Mouse (Mus musculus): ENCODE results near the gene H3f3a. TPM values are rescaled to one million over a fixed set of nuclear protein-coding genes. Genes with fewer than 3 reads are reported as not detected.

H3f3a gene
- total and polyA plus RNA-seq, 2 experiments from 2014 or later: 1,334 to 1,977 TPM

DNA sequence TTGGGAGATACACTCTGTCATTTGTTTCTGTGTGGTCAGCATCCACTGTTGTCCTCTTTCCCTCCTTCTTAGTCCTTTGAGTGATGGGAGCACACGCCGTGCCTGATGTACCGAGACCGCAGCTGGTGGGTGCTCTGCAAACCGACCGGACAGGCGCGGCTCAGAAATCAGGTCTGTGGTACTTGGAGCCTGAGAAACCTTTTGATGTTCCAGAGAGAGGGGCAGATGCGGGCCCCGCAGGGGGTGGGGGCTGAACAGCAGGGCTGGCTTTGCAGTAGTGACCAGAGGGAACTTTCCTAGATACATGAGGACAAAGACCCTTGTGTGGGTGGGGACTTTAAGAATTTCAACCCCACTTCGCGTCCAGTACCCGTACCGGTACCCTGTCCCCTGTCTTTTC, 50.4 kb downstream of the H3f3a start:
- H3K4me2 ChIP-seq (ENCODE audit: low read depth, low read length): peak overlapping the region; percentile 92
- WGBS: 5% methylated on average over 14 of the region's 14 CpGs
- H3K27me3 ChIP-seq (ENCODE audit: insufficient read depth, low read length): no peaks in the 10 kb centered on the region
- no peaks in the 10 kb centered on the region for H3K36me3 ChIP-seq (ENCODE audit: insufficient read depth, low read length)
- DNase-seq (ENCODE audit: low spot score) (peak; percentile 47), ATAC-seq (peak; percentile 36)
- no peaks in the 10 kb centered on the region for H3K9me3 ChIP-seq (ENCODE audit: low read length)
- 0 out of 2 replicates have a peak, but pooled peaks cover 13% of the 10 kb centered on the region for H3K4me1 ChIP-seq (ENCODE audit: insufficient read depth, low read length)
- peak overlapping the region; percentile 49 for H3K9ac ChIP-seq (replicated peaks; ENCODE audit: low read length)
- peak overlapping the region; percentile 43 for H3K4me3 ChIP-seq (ENCODE audit: low read length)
- H3K27ac ChIP-seq: peak overlapping the region; percentile 56; the same call in 1 of the 2 replicates
- TF ChIP-seq CTCF (IDR thresholded peaks at IDR 0.05; ENCODE audit: low read depth): no peak

DNA sequence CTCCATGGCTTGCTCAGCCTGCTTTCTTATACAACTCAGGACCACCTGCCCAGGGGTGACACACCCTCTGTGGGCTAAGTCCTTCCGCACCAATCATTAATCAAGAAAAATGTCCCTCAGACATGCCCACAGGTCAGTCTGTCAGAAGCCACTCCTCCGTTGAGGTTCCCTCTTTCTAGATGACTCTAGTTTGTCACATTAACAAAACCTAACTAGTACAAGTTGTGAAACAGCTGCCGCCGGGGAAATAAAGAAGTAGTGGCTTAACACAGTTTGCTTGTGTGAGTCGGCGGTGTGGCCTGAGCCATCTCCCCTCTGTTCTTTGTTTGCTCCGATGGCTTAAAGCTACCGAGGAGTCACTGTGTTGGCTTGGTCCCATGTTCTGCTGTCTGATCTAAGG, 51.1 kb downstream of the H3f3a start:
- Histone ChIP-seq H3K4me3 (ENCODE audit: low read length) (no peak overlapping the region), H3K27ac (peak overlapping the region; percentile 56; the same call in 1 of the 2 replicates), H3K4me2 (ENCODE audit: low read depth, low read length) (no peak overlapping the region), H3K36me3 (ENCODE audit: insufficient read depth, low read length) (no peaks in the 10 kb centered on the region), H3K9me3 (ENCODE audit: low read length) (no peaks in the 10 kb centered on the region), H3K27me3 (ENCODE audit: insufficient read depth, low read length) (no peaks in the 10 kb centered on the region), H3K9ac (replicated peaks; ENCODE audit: low read length) (no peak overlapping the region), H3K4me1 (ENCODE audit: insufficient read depth, low read length) (0 out of 2 replicates have a peak, but pooled peaks cover 7% of the 10 kb centered on the region)
- ATAC-seq (no peak), DNase-seq (ENCODE audit: low spot score) (no peak)
- WGBS: 74% methylated on average over 8 of the region's 8 CpGs
- TF ChIP-seq CTCF (IDR thresholded peaks at IDR 0.05; ENCODE audit: low read depth): no peak

DNA sequence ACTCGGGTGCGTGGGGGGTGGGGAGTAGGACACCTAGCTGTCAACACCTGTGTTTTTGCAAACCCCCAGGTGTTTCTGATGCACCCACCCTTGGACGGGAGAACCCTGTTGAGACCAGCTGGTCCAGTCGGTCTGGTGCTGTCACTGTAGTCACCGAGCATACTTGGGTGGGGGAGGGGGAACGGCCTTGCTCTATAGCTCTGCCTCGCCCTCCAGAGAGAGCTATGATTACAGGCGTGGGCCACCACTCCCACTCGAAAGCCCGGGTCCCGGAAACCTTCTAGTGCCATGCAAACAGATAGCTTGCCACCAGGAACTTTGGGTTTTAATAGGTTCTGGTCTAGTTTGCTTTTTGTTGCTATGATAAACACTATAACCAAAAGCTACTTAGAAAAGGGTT, 51.6 kb downstream of the H3f3a start:
- Histone ChIP-seq H3K9ac (replicated peaks; ENCODE audit: low read length) (no peak overlapping the region), H3K27ac (no peak overlapping the region), H3K4me2 (ENCODE audit: low read depth, low read length) (no peak overlapping the region), H3K27me3 (ENCODE audit: insufficient read depth, low read length) (no peaks in the 10 kb centered on the region), H3K4me3 (ENCODE audit: low read length) (no peak overlapping the region), H3K4me1 (ENCODE audit: insufficient read depth, low read length) (0 out of 2 replicates have a peak, but pooled peaks cover 2% of the 10 kb centered on the region), H3K36me3 (ENCODE audit: insufficient read depth, low read length) (no peaks in the 10 kb centered on the region), H3K9me3 (ENCODE audit: low read length) (no peaks in the 10 kb centered on the region)
- WGBS: 85% methylated on average over 11 of the region's 11 CpGs
- TF ChIP-seq CTCF (IDR thresholded peaks at IDR 0.05; ENCODE audit: low read depth): no peak
- no peak for ATAC-seq
- DNase-seq (ENCODE audit: low spot score): no peak

DNA sequence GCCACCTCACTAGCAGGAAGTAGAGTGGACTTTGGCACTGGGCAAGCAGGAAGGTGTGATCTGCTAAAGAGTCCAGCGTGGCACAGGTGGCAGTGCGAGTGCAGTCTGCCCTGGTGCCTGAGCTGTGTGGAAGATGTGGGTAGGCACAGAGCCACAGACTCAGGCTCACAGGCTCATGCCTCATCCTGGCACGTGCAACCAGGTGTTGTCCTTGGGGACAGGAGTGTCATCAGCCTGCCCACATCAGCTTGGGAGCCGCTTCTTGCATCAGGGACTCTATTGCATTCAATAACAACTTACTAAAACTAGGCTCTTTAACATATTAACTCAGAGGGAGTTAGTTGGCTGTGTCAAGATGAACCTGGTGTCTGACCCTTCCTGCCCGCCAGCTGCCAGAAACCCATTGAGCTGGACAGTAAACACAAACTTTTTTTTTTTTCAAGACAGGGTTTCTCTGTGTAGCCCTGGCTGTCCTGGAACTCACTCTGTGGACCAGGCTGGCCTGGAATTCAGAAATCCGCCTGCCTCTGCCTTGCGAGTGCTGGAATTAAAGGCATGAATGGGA, 55.7 kb downstream of the H3f3a start:
- TF ChIP-seq CTCF (IDR thresholded peaks at IDR 0.05; ENCODE audit: low read depth): no peak
- ATAC-seq (no peak), DNase-seq (ENCODE audit: low spot score) (no peak)
- no peak overlapping the region for H3K9ac ChIP-seq (replicated peaks; ENCODE audit: low read length)
- WGBS: 95% methylated on average over 7 of the region's 7 CpGs
- no peak overlapping the region for H3K27ac ChIP-seq
- H3K4me1 ChIP-seq (ENCODE audit: insufficient read depth, low read length): no peaks in the 10 kb centered on the region
- peaks cover 8% of the 10 kb centered on the region; the same call in 1 of the 2 replicates for H3K36me3 ChIP-seq (ENCODE audit: insufficient read depth, low read length)
- no peak overlapping the region for H3K4me3 ChIP-seq (ENCODE audit: low read length)
- no peak overlapping the region for H3K4me2 ChIP-seq (ENCODE audit: low read depth, low read length)
- H3K27me3 ChIP-seq (ENCODE audit: insufficient read depth, low read length): no peaks in the 10 kb centered on the region
- no peaks in the 10 kb centered on the region for H3K9me3 ChIP-seq (ENCODE audit: low read length)

DNA sequence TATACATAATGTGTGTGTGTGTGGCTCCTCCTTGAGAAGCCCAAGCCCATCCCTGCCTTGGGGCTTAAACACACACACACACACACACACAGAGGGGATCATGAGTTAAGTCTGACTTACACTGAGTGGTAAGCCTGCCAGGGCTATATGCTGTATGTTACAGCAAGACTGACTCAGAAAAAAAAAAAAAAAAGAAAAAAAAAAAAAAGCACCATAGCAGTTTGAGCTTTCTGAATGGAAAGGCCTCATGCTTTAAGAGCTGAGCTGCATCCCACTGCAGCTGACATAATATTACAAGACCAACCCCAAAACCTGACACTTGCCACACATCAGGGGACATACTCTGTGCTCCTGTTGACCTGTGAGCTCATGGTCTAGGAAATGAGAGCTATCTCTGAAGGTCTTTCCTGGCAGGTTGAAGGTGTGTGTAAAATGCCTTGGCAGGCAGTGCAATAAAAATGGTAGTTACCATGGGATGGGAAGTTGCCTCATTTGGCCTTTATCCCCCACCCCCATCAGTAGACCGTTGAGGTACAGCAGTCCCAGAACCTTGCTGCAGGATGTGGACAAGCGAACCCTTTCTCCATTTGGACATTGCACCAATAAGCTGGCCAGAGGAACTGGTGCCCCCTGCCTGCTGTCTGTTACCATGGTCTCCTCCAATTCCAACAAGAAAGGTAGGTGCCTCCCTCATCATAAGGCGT, 56.3 kb downstream of the H3f3a start:
- Histone ChIP-seq H3K4me2 (ENCODE audit: low read depth, low read length) (no peak overlapping the region), H3K36me3 (ENCODE audit: insufficient read depth, low read length) (peaks cover 14% of the 10 kb centered on the region), H3K9ac (replicated peaks; ENCODE audit: low read length) (no peak overlapping the region), H3K27me3 (ENCODE audit: insufficient read depth, low read length) (no peaks in the 10 kb centered on the region), H3K4me1 (ENCODE audit: insufficient read depth, low read length) (no peaks in the 10 kb centered on the region), H3K4me3 (ENCODE audit: low read length) (no peak overlapping the region), H3K9me3 (ENCODE audit: low read length) (no peaks in the 10 kb centered on the region), H3K27ac (no peak overlapping the region)
- ATAC-seq (no peak), DNase-seq (ENCODE audit: low spot score) (no peak)
- 86% methylated on average over 3 of the region's 3 CpGs for WGBS
- TF ChIP-seq CTCF (IDR thresholded peaks at IDR 0.05; ENCODE audit: low read depth): 0 out of 2 replicates have a peak, but pooled peaks have one; percentile 2

DNA sequence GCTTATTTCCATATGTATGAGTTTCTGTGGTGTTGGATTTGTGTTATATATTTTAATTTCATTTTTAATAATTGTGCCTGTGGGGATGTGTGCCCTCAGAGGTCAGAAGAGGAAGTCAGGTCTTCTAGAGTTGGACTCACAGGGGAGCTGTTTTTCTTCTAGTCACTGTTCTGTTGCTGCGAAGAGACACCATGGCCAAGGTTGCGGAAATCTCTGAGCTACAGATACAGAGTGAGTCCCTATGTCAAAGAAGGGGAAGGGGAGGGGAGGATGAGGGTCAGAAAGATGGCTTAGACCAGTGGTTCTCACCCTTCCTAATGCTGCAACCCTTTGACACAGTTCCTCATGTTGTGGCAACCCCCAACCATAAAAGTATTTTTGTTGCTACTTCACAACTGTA, 57.0 kb downstream of the H3f3a start:
- ATAC-seq (no peak), DNase-seq (ENCODE audit: low spot score) (no peak)
- TF ChIP-seq CTCF (IDR thresholded peaks at IDR 0.05; ENCODE audit: low read depth): no peak
- 92% methylated on average over 2 of the region's 2 CpGs for WGBS
- H3K4me3 ChIP-seq (ENCODE audit: low read length): no peak overlapping the region
- H3K27me3 ChIP-seq (ENCODE audit: insufficient read depth, low read length): no peaks in the 10 kb centered on the region
- H3K9ac ChIP-seq (replicated peaks; ENCODE audit: low read length): no peak overlapping the region
- H3K27ac ChIP-seq: no peak overlapping the region
- H3K4me2 ChIP-seq (ENCODE audit: low read depth, low read length): no peak overlapping the region
- H3K36me3 ChIP-seq (ENCODE audit: insufficient read depth, low read length): peaks cover 21% of the 10 kb centered on the region
- H3K9me3 ChIP-seq (ENCODE audit: low read length): no peaks in the 10 kb centered on the region
- no peaks in the 10 kb centered on the region for H3K4me1 ChIP-seq (ENCODE audit: insufficient read depth, low read length)

DNA sequence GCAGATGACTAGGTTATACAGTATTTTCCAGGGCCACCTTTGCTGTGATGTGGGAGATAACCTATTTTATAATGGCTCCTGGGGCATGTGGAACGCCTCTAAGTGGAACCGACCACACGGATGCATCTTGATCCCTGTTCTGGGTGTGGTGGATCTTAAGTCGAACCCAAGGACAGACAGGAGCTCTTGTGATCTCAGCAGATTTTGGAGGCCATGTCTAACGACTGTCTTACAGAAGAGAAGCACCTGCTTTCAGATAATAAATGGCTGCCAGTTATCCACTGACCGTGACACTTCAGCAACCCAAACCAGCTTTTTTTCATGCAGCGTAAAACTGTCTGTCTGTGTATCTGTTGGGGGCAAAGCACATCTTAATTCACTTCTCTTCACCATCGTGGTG, 59.4 kb downstream of the H3f3a start:
- Histone ChIP-seq H3K27ac (no peak overlapping the region), H3K4me1 (ENCODE audit: insufficient read depth, low read length) (no peaks in the 10 kb centered on the region), H3K27me3 (ENCODE audit: insufficient read depth, low read length) (no peaks in the 10 kb centered on the region), H3K36me3 (ENCODE audit: insufficient read depth, low read length) (peaks cover 26% of the 10 kb centered on the region), H3K9me3 (ENCODE audit: low read length) (no peaks in the 10 kb centered on the region), H3K4me3 (ENCODE audit: low read length) (no peak overlapping the region), H3K9ac (replicated peaks; ENCODE audit: low read length) (no peak overlapping the region), H3K4me2 (ENCODE audit: low read depth, low read length) (no peak overlapping the region)
- TF ChIP-seq CTCF (IDR thresholded peaks at IDR 0.05; ENCODE audit: low read depth): no peak
- 89% methylated on average over 8 of the region's 8 CpGs for WGBS
- ATAC-seq (no peak), DNase-seq (ENCODE audit: low spot score) (no peak)
